Mouse (Mus musculus) gastrocnemius, adult 8-10 months (tissue): Measurements from ENCODE around the gene Iqschfp. TPM values are rescaled to one million over a fixed set of nuclear protein-coding genes. Genes with fewer than 3 reads are reported as not detected.

Source experiments
- DNase-seq, 2 experiments: peaks; one replicate each; pipeline ENCODE4 v3.0.0; 2022; ENCODE audit warnings: low spot score in 2 of 2
- total RNA-seq, 4 experiments: library from RNA; stranded (reverse); gene quantifications; 2 replicates each; pipeline ENCODE4 v1.2.4; 2022

Gene Iqschfp
- total RNA-seq, 4 experiments from 2014 or later, result not detected

GRCm38 (mm10) chr3:68593073-68593867 is 701.2 kb downstream of the Iqschfp start:
- no peak for DNase-seq

GRCm38 (mm10) chr3:68595316-68595925 is 703.4 kb downstream of the Iqschfp start:
- DNase-seq, result no peak

- DNase-seq, result no peak
Measured at GRCm38 (mm10) chr3:68596938-68597337, 704.9 kb downstream of the Iqschfp start.

- DNase-seq, result peak in 1 of 2 experiments; percentile 39
Measured at GRCm38 (mm10) chr3:68602891-68603290, 710.9 kb downstream of the Iqschfp start.

GRCm38 (mm10) chr3:68604467-68604866 is 712.4 kb downstream of the Iqschfp start:
- no peak for DNase-seq

- no peak for DNase-seq
Measured at GRCm38 (mm10) chr3:68604962-68605361, 712.9 kb downstream of the Iqschfp start.

GRCm38 (mm10) chr3:68605942-68606603 is 714.0 kb downstream of the Iqschfp start:
- DNase-seq, result no peak

GRCm38 (mm10) chr3:68606730-68607129 is 714.7 kb downstream of the Iqschfp start:
- DNase-seq, result no peak

- no peak for DNase-seq
Measured at GRCm38 (mm10) chr3:68607336-68607735, 715.3 kb downstream of the Iqschfp start.

GRCm38 (mm10) chr3:68608848-68609497 is 716.9 kb downstream of the Iqschfp start:
- peak in 1 of 2 experiments; percentile 28 for DNase-seq

- DNase-seq, result peak; percentile 36 to 60
Measured at GRCm38 (mm10) chr3:68610011-68610410, 718.0 kb downstream of the Iqschfp start.

- no peak for DNase-seq
Measured at GRCm38 (mm10) chr3:68610598-68611261, 718.7 kb downstream of the Iqschfp start.

GRCm38 (mm10) chr3:68615042-68615810 is 723.2 kb downstream of the Iqschfp start:
- DNase-seq, result no peak

- DNase-seq, result no peak
Measured at GRCm38 (mm10) chr3:68616363-68616762, 724.3 kb downstream of the Iqschfp start.

GRCm38 (mm10) chr3:68617708-68618107 is 725.7 kb downstream of the Iqschfp start:
- no peak for DNase-seq

- DNase-seq, result no peak
Measured at GRCm38 (mm10) chr3:68619097-68619496, 727.1 kb downstream of the Iqschfp start.

- DNase-seq, result no peak
Measured at GRCm38 (mm10) chr3:68621971-68622370, 729.9 kb downstream of the Iqschfp start.

- no peak for DNase-seq
Measured at GRCm38 (mm10) chr3:68623036-68623435, 731.0 kb downstream of the Iqschfp start.

GRCm38 (mm10) chr3:68624471-68624870 is 732.4 kb downstream of the Iqschfp start:
- DNase-seq, result no peak

- no peak for DNase-seq
Measured at GRCm38 (mm10) chr3:68630261-68630660, 738.2 kb downstream of the Iqschfp start.
